8 mouse cellular contexts compared by ENCODE assay signal in genomic region chr10:44005677-44006641, GRCm38 (mm10).
A peak's percentile ranks its signal among the peaks of the same experiment; 100 is the strongest.
DNase-seq lines count a peak whose midpoint lies in the region; ATAC-seq lines count a peak whose summit lies in the region.

No protein-coding gene starts in this region.

- H3K27me3 ChIP-seq in forebrain, embryonic 10.5 days (ENCODE audit: poor library complexity, severe bottlenecking) = peaks cover 71% of the 10 kb centered on the region
- peaks cover 30% of the 10 kb centered on the region for H3K27me3 ChIP-seq in intestine, embryonic 15.5 days (replicated peaks)
- peaks cover 57% of the 10 kb centered on the region for H3K27me3 ChIP-seq in liver, embryonic 16.5 days (ENCODE audit: control insufficient read depth, insufficient read depth, low read depth, low read length)

- WGBS in forebrain, embryonic 10.5 days = under 1% methylated on average over 40 of the region's 40 CpGs
- WGBS in intestine, embryonic 15.5 days = 2% methylated on average over 40 of the region's 40 CpGs
- 3% methylated on average over 40 of the region's 40 CpGs for WGBS in liver, embryonic 16.5 days (ENCODE audit: insufficient replicate concordance)

- H3K36me3 ChIP-seq in forebrain, embryonic 10.5 days (replicated peaks) = no peaks in the 10 kb centered on the region
- H3K36me3 ChIP-seq in intestine, embryonic 15.5 days = no peaks in the 10 kb centered on the region
- no peaks in the 10 kb centered on the region for H3K36me3 ChIP-seq in liver, embryonic 16.5 days (ENCODE audit: control insufficient read depth, insufficient read depth)

- peaks cover 39% of the 10 kb centered on the region for H3K4me1 ChIP-seq in forebrain, embryonic 10.5 days
- H3K4me1 ChIP-seq in intestine, embryonic 15.5 days (replicated peaks) = peaks cover 26% of the 10 kb centered on the region
- peaks cover 6% of the 10 kb centered on the region for H3K4me1 ChIP-seq in liver, embryonic 16.5 days (ENCODE audit: control insufficient read depth, low read depth, low read length)

- H3K9ac ChIP-seq in intestine, embryonic 15.5 days = peak overlapping the region; percentile 36; the same call in 1 of the 2 replicates
- H3K9ac ChIP-seq in liver, embryonic 16.5 days (ENCODE audit: low read depth, low read length) = peak overlapping the region; percentile 43; the same call in 1 of the 2 replicates

- DNase-seq in spleen, adult 18-20 months = peak; percentile 30 to 47
- no peak for DNase-seq in spleen, postnatal 14 days (ENCODE audit: low spot score in 2 of 2)
- peak; percentile 29 for DNase-seq in forebrain, embryonic 10.5 days (ENCODE audit: extremely low spot score, low spot score)
- DNase-seq in retina, embryonic 14.5 days (ENCODE audit: low spot score) = peak; percentile 40
- no peak for DNase-seq in right cerebral cortex, adult 18-20 months
- DNase-seq in layer of hippocampus, adult 8-10 months (ENCODE audit: low spot score in 2 of 2) = no peak

- ATAC-seq in intestine, embryonic 15.5 days = peak; percentile 79
- peak; percentile 55 for ATAC-seq in liver, embryonic 16.5 days (ENCODE audit: low read depth)

- no peak overlapping the region for H3K27ac ChIP-seq in forebrain, embryonic 10.5 days
- H3K27ac ChIP-seq in intestine, embryonic 15.5 days = no peak overlapping the region
- no peak overlapping the region for H3K27ac ChIP-seq in liver, embryonic 16.5 days (ENCODE audit: low read length)

- H3K4me3 ChIP-seq in forebrain, embryonic 10.5 days = peak overlapping the region; percentile 52
- H3K4me3 ChIP-seq in intestine, embryonic 15.5 days (replicated peaks) = peak overlapping the region; percentile 43
- H3K4me3 ChIP-seq in liver, embryonic 16.5 days (ENCODE audit: low read depth, low read length) = peak overlapping the region; percentile 47

- no peaks in the 10 kb centered on the region for H3K9me3 ChIP-seq in forebrain, embryonic 10.5 days
- no peaks in the 10 kb centered on the region for H3K9me3 ChIP-seq in intestine, embryonic 15.5 days
- no peaks in the 10 kb centered on the region for H3K9me3 ChIP-seq in liver, embryonic 16.5 days (replicated peaks; ENCODE audit: control insufficient read depth, low read length)

- peak overlapping the region; percentile 90 for H3K4me2 ChIP-seq in intestine, embryonic 15.5 days (replicated peaks)
- peak overlapping the region; percentile 61 for H3K4me2 ChIP-seq in liver, embryonic 16.5 days (ENCODE audit: low read depth, low read length)

Comparison
In these comparisons a context has a peak if more than half of its experiments do, and no peak if none do; other contexts are left out.
1. DNase-seq: peak in spleen, adult 18-20 months (2 of 2), forebrain, embryonic 10.5 days (single experiment) and retina, embryonic 14.5 days (single experiment); none in spleen, postnatal 14 days (0 of 2), right cerebral cortex, adult 18-20 months (single experiment) and layer of hippocampus, adult 8-10 months (0 of 2).
2. Peak in every context shown above with its lines, with median percentiles within 50 percentile points of each other: H3K4me3 ChIP-seq.